Mouse (Mus musculus) megakaryocyte-erythroid progenitor cell, adult 5-6 weeks (primary cell): ENCODE results near the gene Hoxb2. TPM values are rescaled to one million over a fixed set of nuclear protein-coding genes. Genes with fewer than 3 reads are reported as not detected.

Source experiments
- ATAC-seq: replicated peaks from 2 replicates; pipeline ENCODE4 v1.8.0; 2016; ENCODE audit warnings: mild to moderate bottlenecking, inconsistent platforms; ENCODE audit not compliant: severe bottlenecking, poor library complexity, low FRiP score, low TSS enrichment
- total RNA-seq, 2 experiments: library from RNA; stranded (forward) in 1 of 2; stranded (reverse) in 1 of 2; fragments of 200-1000, 215-1000 nt in 1 of 2; fragments of >200 nt in 1 of 2; fragmentation: Nextera tagmentation in 1 of 2; gene quantifications; 2 replicates each; pipeline ENCODE4 v1.2.3; 2014 to 2017

Hoxb2 gene
- 0.37 TPM in 1 of 2 replicates, not detected in the other for total RNA-seq (2014; fragmentation: Nextera tagmentation)
- total RNA-seq (2017): 0.42 TPM in 1 of 2 replicates, not detected in the other

GRCm38 (mm10) chr11:96350341-96350624, at the start of gene Hoxb2:
TSS of gene Hoxb2 (plus strand) at chr11:96350525.
- ATAC-seq: no peak

GRCm38 (mm10) chr11:96301064-96301431, 49.3 kb upstream of the Hoxb2 start:
- no peak for ATAC-seq

- ATAC-seq: no peak
Observed at GRCm38 (mm10) chr11:96301837-96302236, 48.5 kb upstream of the Hoxb2 start.

- no peak for ATAC-seq
Observed at GRCm38 (mm10) chr11:96302381-96303150, 47.8 kb upstream of the Hoxb2 start.

GRCm38 (mm10) chr11:96303151-96304099, 46.9 kb upstream of the Hoxb2 start, which contains the start of gene Hoxb5:
TSS of gene Hoxb5 (plus strand) at chr11:96303336.
- peak; percentile 59; the same call in 1 of the 2 replicates for ATAC-seq

GRCm38 (mm10) chr11:96304381-96305195, 45.7 kb upstream of the Hoxb2 start:
- no peak for ATAC-seq

- no peak for ATAC-seq
Observed at GRCm38 (mm10) chr11:96305505-96306182, 44.7 kb upstream of the Hoxb2 start.

- no peak for ATAC-seq
Observed at GRCm38 (mm10) chr11:96306183-96306907, 44.0 kb upstream of the Hoxb2 start.

GRCm38 (mm10) chr11:96306908-96307269, 43.4 kb upstream of the Hoxb2 start:
- ATAC-seq: no peak

GRCm38 (mm10) chr11:96308763-96309162, 41.6 kb upstream of the Hoxb2 start:
- ATAC-seq: no peak

- no peak for ATAC-seq
Observed at GRCm38 (mm10) chr11:96309288-96309687, 41.0 kb upstream of the Hoxb2 start.

- no peak for ATAC-seq
Observed at GRCm38 (mm10) chr11:96310183-96310938, 40.0 kb upstream of the Hoxb2 start.

- ATAC-seq: 0 out of 2 replicates have a peak, but pooled peaks have one; percentile 17
Observed at GRCm38 (mm10) chr11:96311097-96311496, 39.2 kb upstream of the Hoxb2 start.

GRCm38 (mm10) chr11:96311520-96312417, 38.6 kb upstream of the Hoxb2 start:
- ATAC-seq: peak; percentile 92

GRCm38 (mm10) chr11:96313134-96313533, 37.2 kb upstream of the Hoxb2 start:
- no peak for ATAC-seq

- ATAC-seq: no peak
Observed at GRCm38 (mm10) chr11:96313806-96314428, 36.4 kb upstream of the Hoxb2 start.
